Mouse (Mus musculus) midbrain, embryonic 11.5 days (tissue): Measurements from ENCODE around the gene Ccn5. TPM values are rescaled to one million over a fixed set of nuclear protein-coding genes. Genes with fewer than 3 reads are reported as not detected.
A peak's percentile ranks its signal among the peaks of the same experiment; 100 is the strongest.

ENCODE experiments used
- ATAC-seq: fragments of 200-750 bp; cut with Nextera tagmentation; 2 replicates; pipeline ENCODE4 v1.8.0; 2017; ENCODE audit warnings: moderate TSS enrichment, moderate library complexity; ENCODE audit not compliant: low FRiP score
- DNase-seq: peaks from one replicate; pipeline ENCODE4 v3.0.0; 2015; ENCODE audit warnings: low spot score; ENCODE audit errors: missing footprints
- H3K27ac ChIP-seq: fragments of 300-500 bp; sonication (generic); 2 replicates; pipeline ENCODE4 v1.5.1; 2014; ENCODE audit warnings: low read depth, low read length
- H3K27me3 ChIP-seq: fragments of 300-500 bp; sonication (generic); 2 replicates; pipeline ENCODE4 v1.6.1; 2014; ENCODE audit warnings: mild to moderate bottlenecking, low read length, moderate library complexity, mixed read lengths; ENCODE audit not compliant: control insufficient read depth, insufficient read depth
- H3K36me3 ChIP-seq: fragments of 300-500 bp; sonication (generic); 2 replicates; pipeline ENCODE4 v1.6.1; 2014; ENCODE audit warnings: mild to moderate bottlenecking, low read length, moderate library complexity, mixed read lengths; ENCODE audit not compliant: control insufficient read depth, insufficient read depth
- H3K4me1 ChIP-seq: fragments of 300-500 bp; sonication (generic); 2 replicates; pipeline ENCODE4 v1.6.1; 2014; ENCODE audit warnings: low read length; ENCODE audit not compliant: control insufficient read depth, insufficient read depth
- H3K4me2 ChIP-seq: fragments of 300-500 bp; sonication (generic); 2 replicates; pipeline ENCODE4 v1.6.1; 2014; ENCODE audit warnings: mild to moderate bottlenecking, moderate library complexity
- H3K4me3 ChIP-seq: fragments of 300-500 bp; sonication (generic); 2 replicates; pipeline ENCODE4 v1.5.1; 2014; ENCODE audit warnings: low read depth, low read length
- H3K9ac ChIP-seq: fragments of 300-500 bp; sonication (generic); 2 replicates; pipeline ENCODE4 v1.6.1; 2014; ENCODE audit warnings: low read length
- H3K9me3 ChIP-seq: fragments of 300-500 bp; sonication (generic); 2 replicates; pipeline ENCODE4 v1.6.1; 2016; ENCODE audit warnings: low read length; ENCODE audit not compliant: control insufficient read depth
- WGBS: fragments of 180-500 bp; shearing (Covaris S2); extraction: QIAGEN DNeasy Blood & Tissue Kit; methylation state at CpG from one replicate; pipeline ENCODE4 v1.1.7; 2014; 5-methylcytosine and 5-hydroxymethylcytosine counted together
- polyA plus RNA-seq: library from polyadenylated mRNA; unstranded; fragments of >200 nt; fragmentation: Nextera tagmentation; extraction: Ambion mirVana; gene quantifications from 2 replicates; pipeline ENCODE4 v1.2.1, GENCODE M21; 2014

Gene Ccn5
- polyA plus RNA-seq, 1 experiment from 2014 or later, result 0.40 TPM

GRCm38 (mm10) chr2:163798411-163798810 lies 22.2 kb upstream of the Ccn5 start:
- H3K9me3 ChIP-seq, result no peaks in the 10 kb centered on the region
- WGBS, result 76% methylated on average over 7 of the region's 7 CpGs
- no peak overlapping the region for H3K27ac ChIP-seq
- H3K4me3 ChIP-seq, result no peak overlapping the region
- H3K27me3 ChIP-seq, result no peaks in the 10 kb centered on the region
- H3K9ac ChIP-seq, result no peak overlapping the region
- no peaks in the 10 kb centered on the region for H3K4me1 ChIP-seq
- H3K4me2 ChIP-seq, result no peak overlapping the region
- DNase-seq, result peak; percentile 54
- H3K36me3 ChIP-seq, result no peaks in the 10 kb centered on the region
- no peak for ATAC-seq

DNA sequence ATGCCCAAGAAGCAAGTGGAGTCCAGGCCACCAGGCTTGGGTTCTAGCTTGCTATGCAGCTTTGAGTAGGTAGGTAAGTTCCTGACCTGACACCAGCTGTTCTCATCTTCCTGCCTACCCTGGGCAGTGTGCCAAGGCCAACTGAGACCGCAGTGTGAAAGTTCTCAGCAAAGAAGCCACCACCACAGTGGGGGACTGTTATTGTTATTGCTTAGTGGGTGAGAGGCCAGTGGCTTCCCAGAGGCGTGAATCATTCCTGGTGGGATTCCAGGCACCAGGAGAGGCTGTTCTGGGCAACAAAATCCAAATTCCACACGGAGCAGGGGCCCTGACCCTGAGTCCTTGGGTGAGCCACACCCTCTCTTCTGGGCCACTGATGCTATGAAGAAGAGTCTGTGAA lies 19.8 kb upstream of the Ccn5 start:
- no peaks in the 10 kb centered on the region for H3K27me3 ChIP-seq
- 53% methylated on average over 3 of the region's 3 CpGs for WGBS

DNA sequence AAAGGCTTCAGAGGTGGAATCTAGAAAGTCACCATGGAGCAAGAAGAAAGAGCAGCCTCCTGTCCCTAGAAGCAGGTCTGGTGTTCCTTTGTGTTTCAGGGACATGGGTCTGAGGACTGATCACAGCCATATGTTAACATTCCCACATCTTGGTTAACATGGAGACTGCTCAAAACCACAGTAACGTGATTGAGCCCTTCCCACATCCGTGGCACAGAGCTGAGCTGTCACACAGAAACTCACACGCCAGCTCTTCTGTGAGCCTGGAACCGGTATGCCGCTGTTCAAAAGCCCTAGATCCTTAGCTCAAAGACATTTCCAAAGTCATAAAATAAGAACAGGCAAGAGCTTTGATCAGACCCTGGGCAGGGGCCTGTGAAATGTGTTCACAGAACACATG lies 19.3 kb upstream of the Ccn5 start:
- no peak overlapping the region for H3K9ac ChIP-seq
- H3K4me3 ChIP-seq, result no peak overlapping the region
- DNase-seq (no peak), ATAC-seq (no peak)
- WGBS, result 88% methylated on average over 5 of the region's 5 CpGs
- H3K9me3 ChIP-seq, result no peaks in the 10 kb centered on the region
- no peak overlapping the region for H3K27ac ChIP-seq
- no peaks in the 10 kb centered on the region for H3K36me3 ChIP-seq
- H3K4me1 ChIP-seq, result no peaks in the 10 kb centered on the region
- H3K4me2 ChIP-seq, result no peak overlapping the region
- H3K27me3 ChIP-seq, result no peaks in the 10 kb centered on the region

More for the DNA sequence above, 19.8 kb upstream of the Ccn5 start:
- DNase-seq (peak; percentile 83), ATAC-seq (no peak)
- no peak overlapping the region for H3K4me2 ChIP-seq
- H3K9ac ChIP-seq, result no peak overlapping the region
- H3K4me3 ChIP-seq, result no peak overlapping the region
- no peaks in the 10 kb centered on the region for H3K4me1 ChIP-seq
- H3K27ac ChIP-seq, result no peak overlapping the region
- no peaks in the 10 kb centered on the region for H3K9me3 ChIP-seq
- no peaks in the 10 kb centered on the region for H3K36me3 ChIP-seq

GRCm38 (mm10) chr2:163803838-163804237 lies 16.8 kb upstream of the Ccn5 start:
- no peaks in the 10 kb centered on the region for H3K36me3 ChIP-seq
- no peaks in the 10 kb centered on the region for H3K27me3 ChIP-seq
- no peak overlapping the region for H3K27ac ChIP-seq
- no peaks in the 10 kb centered on the region for H3K4me1 ChIP-seq
- no peak for ATAC-seq
- peak; percentile 45 for DNase-seq
- H3K4me2 ChIP-seq, result no peak overlapping the region
- no peak overlapping the region for H3K9ac ChIP-seq
- 78% methylated on average over 5 of the region's 5 CpGs for WGBS
- no peak overlapping the region for H3K4me3 ChIP-seq
- H3K9me3 ChIP-seq, result no peaks in the 10 kb centered on the region

GRCm38 (mm10) chr2:163809166-163809565 lies 11.5 kb upstream of the Ccn5 start:
- H3K4me3 ChIP-seq, result no peak overlapping the region
- H3K27ac ChIP-seq, result no peak overlapping the region
- H3K9me3 ChIP-seq, result no peaks in the 10 kb centered on the region
- no peaks in the 10 kb centered on the region for H3K27me3 ChIP-seq
- no peaks in the 10 kb centered on the region for H3K4me1 ChIP-seq
- whole genome bisulfite sequencing, result 90% methylated on average over 4 of the region's 4 CpGs
- DNase-seq, result no peak
- no peak for ATAC-seq
- no peak overlapping the region for H3K9ac ChIP-seq
- H3K36me3 ChIP-seq, result no peaks in the 10 kb centered on the region
- H3K4me2 ChIP-seq, result no peak overlapping the region

GRCm38 (mm10) chr2:163809704-163810103 lies 11.0 kb upstream of the Ccn5 start:
- Histone ChIP-seq H3K27me3 (no peaks in the 10 kb centered on the region), H3K9ac (no peak overlapping the region), H3K4me3 (no peak overlapping the region), H3K9me3 (no peaks in the 10 kb centered on the region), H3K4me1 (no peaks in the 10 kb centered on the region), H3K4me2 (no peak overlapping the region), H3K36me3 (no peaks in the 10 kb centered on the region), H3K27ac (no peak overlapping the region)
- WGBS, result 65% methylated on average over 7 of the region's 7 CpGs
- DNase-seq, result peak; percentile 70
- ATAC-seq, result no peak

DNA sequence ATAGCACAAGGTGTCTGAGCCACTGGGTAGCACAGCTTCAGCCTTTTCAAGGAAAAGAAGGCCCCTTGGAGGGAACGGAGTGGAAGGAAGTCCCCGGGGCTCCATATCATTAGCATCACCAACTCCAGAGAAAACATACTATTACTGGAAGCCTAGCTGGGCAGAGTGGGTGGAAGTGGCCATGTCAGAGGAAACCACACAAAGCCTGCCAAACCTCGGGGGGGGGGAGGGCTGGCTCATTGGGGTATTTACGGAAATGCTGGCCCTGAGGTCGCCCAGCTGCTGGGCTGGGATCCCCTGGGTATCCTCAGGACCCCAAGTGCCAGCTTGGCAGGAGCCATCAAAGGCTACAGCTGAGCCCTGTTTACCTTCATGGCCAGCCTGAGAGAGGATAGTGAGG lies 7.6 kb upstream of the Ccn5 start:
- Histone ChIP-seq H3K4me3 (no peak overlapping the region), H3K9ac (no peak overlapping the region), H3K27ac (no peak overlapping the region), H3K4me2 (no peak overlapping the region), H3K9me3 (no peaks in the 10 kb centered on the region), H3K27me3 (no peaks in the 10 kb centered on the region), H3K36me3 (no peaks in the 10 kb centered on the region), H3K4me1 (no peaks in the 10 kb centered on the region)
- ATAC-seq (no peak), DNase-seq (peak; percentile 72)
- 77% methylated on average over 5 of the region's 5 CpGs for WGBS

GRCm38 (mm10) chr2:163814739-163815465 lies 5.8 kb upstream of the Ccn5 start:
- no peak overlapping the region for H3K4me2 ChIP-seq
- no peak overlapping the region for H3K9ac ChIP-seq
- H3K27ac ChIP-seq, result no peak overlapping the region
- no peaks in the 10 kb centered on the region for H3K27me3 ChIP-seq
- DNase-seq (no peak), ATAC-seq (no peak)
- H3K9me3 ChIP-seq, result no peaks in the 10 kb centered on the region
- H3K36me3 ChIP-seq, result no peaks in the 10 kb centered on the region
- no peak overlapping the region for H3K4me3 ChIP-seq
- WGBS, result 86% methylated on average over 9 of the region's 9 CpGs
- H3K4me1 ChIP-seq, result no peaks in the 10 kb centered on the region

GRCm38 (mm10) chr2:163823248-163823647 lies 2.6 kb downstream of the Ccn5 start:
- ATAC-seq, result peak; percentile 59; the same call in 1 of the 2 replicates
- H3K9ac ChIP-seq, result no peak overlapping the region
- H3K4me1 ChIP-seq, result peaks cover 4% of the 10 kb centered on the region; the same call in 1 of the 2 replicates
- no peak overlapping the region for H3K4me3 ChIP-seq
- no peaks in the 10 kb centered on the region for H3K9me3 ChIP-seq
- no peaks in the 10 kb centered on the region for H3K27me3 ChIP-seq
- DNase-seq, result peak; percentile 97
- no peaks in the 10 kb centered on the region for H3K36me3 ChIP-seq
- no peak overlapping the region for H3K27ac ChIP-seq
- 8% methylated on average over 4 of the region's 4 CpGs for WGBS
- H3K4me2 ChIP-seq, result peak overlapping the region; percentile 10; the same call in 1 of the 2 replicates
